Mouse (Mus musculus) intestine, postnatal 0 days (tissue): ENCODE results near the gene Snx1. TPM values are rescaled to one million over a fixed set of nuclear protein-coding genes. Genes with fewer than 3 reads are reported as not detected.
A peak's percentile ranks its signal among the peaks of the same experiment; 100 is the strongest.

Experiments
- ATAC-seq: fragments of 200-750 bp; cut with Nextera tagmentation; 2 replicates; pipeline ENCODE4 v1.8.0; 2017; ENCODE audit warnings: mild to moderate bottlenecking, moderate TSS enrichment, moderate library complexity
- H3K27ac ChIP-seq: fragments of 300-500 bp; sonication (generic); 2 replicates; pipeline ENCODE4 v1.5.1; 2014; ENCODE audit warnings: mild to moderate bottlenecking, low read depth, low read length, moderate library complexity
- H3K27me3 ChIP-seq: fragments of 300-500 bp; sonication (generic); replicated peaks from 2 replicates; pipeline ENCODE4 v1.6.1; 2014; ENCODE audit warnings: low read length, mixed read lengths; ENCODE audit not compliant: control insufficient read depth, insufficient read depth
- H3K36me3 ChIP-seq: fragments of 300-500 bp; sonication (generic); 2 replicates; pipeline ENCODE4 v1.6.1; 2014; ENCODE audit warnings: mild to moderate bottlenecking, moderate library complexity; ENCODE audit not compliant: control insufficient read depth, insufficient read depth
- H3K4me1 ChIP-seq: fragments of 300-500 bp; sonication (generic); replicated peaks from 2 replicates; pipeline ENCODE4 v1.6.1; 2014; ENCODE audit warnings: antibody characterized with exemption, low read length, mixed read lengths; ENCODE audit not compliant: control insufficient read depth, insufficient read depth
- H3K4me2 ChIP-seq: fragments of 300-500 bp; sonication (generic); replicated peaks from 2 replicates; pipeline ENCODE4 v1.6.1; 2014; ENCODE audit warnings: low read depth, mild to moderate bottlenecking, moderate library complexity
- H3K4me3 ChIP-seq: fragments of 300-500 bp; sonication (generic); 2 replicates; pipeline ENCODE4 v1.5.1; 2014; ENCODE audit warnings: low read depth, low read length
- H3K9ac ChIP-seq: fragments of 300-500 bp; sonication (generic); 2 replicates; pipeline ENCODE4 v1.6.1; 2014; ENCODE audit warnings: mild to moderate bottlenecking, low read depth, low read length
- H3K9me3 ChIP-seq: fragments of 300-500 bp; sonication (generic); 2 replicates; pipeline ENCODE4 v1.6.1; 2016; ENCODE audit warnings: mixed run types; ENCODE audit not compliant: control insufficient read depth
- CTCF ChIP-seq: sonication (generic); IDR thresholded peaks from 2 replicates; pipeline ENCODE4 v1.5.1; 2016; ENCODE audit warnings: low read depth, mild to moderate bottlenecking, control low read depth, antibody characterized with exemption, moderate library complexity
- WGBS: fragments of 180-500 bp; shearing (Covaris S2); extraction: QIAGEN DNeasy Blood & Tissue Kit; methylation state at CpG from one replicate; pipeline ENCODE4 v1.1.7; 2014; 5-methylcytosine and 5-hydroxymethylcytosine counted together
- polyA plus RNA-seq: library from polyadenylated mRNA; unstranded; fragments of >200 nt; fragmentation: Nextera tagmentation; extraction: Ambion mirVana; gene quantifications from 2 replicates; pipeline ENCODE4 v1.2.1, GENCODE M21; 2015

Snx1 gene
- polyA plus RNA-seq, 1 experiment from 2014 or later = 122 TPM

- Histone ChIP-seq H3K4me2 (peak overlapping the region; percentile 87), H3K9ac (peak overlapping the region; percentile 80), H3K9me3 (no peaks in the 10 kb centered on the region), H3K27ac (no peak overlapping the region), H3K36me3 (peaks cover 35% of the 10 kb centered on the region), H3K4me3 (peak overlapping the region; percentile 83), H3K27me3 (no peaks in the 10 kb centered on the region), H3K4me1 (0 out of 2 replicates have a peak, but pooled peaks cover 9% of the 10 kb centered on the region)
- no peak for ATAC-seq
- TF ChIP-seq CTCF = no peak
- 11% methylated on average over 4 of the region's 4 CpGs for WGBS
Measured at GRCm38 (mm10) chr9:66060986-66061385, 65.4 kb downstream of the Snx1 start.

DNA sequence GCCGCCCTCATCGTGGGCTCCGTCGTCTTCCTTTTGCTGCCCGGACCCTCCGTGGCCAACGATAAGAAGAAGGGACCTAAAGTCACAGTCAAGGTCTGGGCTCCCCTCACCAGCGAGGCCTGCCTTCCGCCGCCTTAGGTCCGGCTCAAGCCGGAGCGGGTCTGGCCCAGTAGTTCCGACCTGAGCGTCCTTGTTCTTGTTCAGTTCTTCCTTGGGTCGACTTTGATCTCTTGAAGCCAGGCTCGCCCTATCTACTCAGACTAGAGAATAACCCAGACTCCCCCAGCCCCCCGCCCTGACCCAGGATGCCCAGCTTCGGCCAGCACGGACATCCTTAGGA is 66.1 kb downstream of the Snx1 start:
- Histone ChIP-seq H3K4me2 (peak overlapping the region; percentile 87), H3K36me3 (peaks cover 28% of the 10 kb centered on the region), H3K9ac (peak overlapping the region; percentile 80), H3K4me3 (peak overlapping the region; percentile 83), H3K4me1 (0 out of 2 replicates have a peak, but pooled peaks cover 9% of the 10 kb centered on the region), H3K27me3 (no peaks in the 10 kb centered on the region), H3K27ac (peak overlapping the region; percentile 78), H3K9me3 (no peaks in the 10 kb centered on the region)
- peak; percentile 74 for ATAC-seq
- TF ChIP-seq CTCF = no peak
- under 1% methylated on average over 20 of the region's 20 CpGs for WGBS

- under 1% methylated on average over 51 of the region's 51 CpGs for WGBS
- H3K9ac ChIP-seq = peak within 1 kb of the TSS; percentile 80
- no peaks in the 10 kb centered on the region for H3K9me3 ChIP-seq
- H3K36me3 ChIP-seq = peaks cover 25% of the 10 kb centered on the region
- peak; percentile 97 for ATAC-seq
- peak; percentile 62 for TF ChIP-seq CTCF
- H3K27ac ChIP-seq = peak within 1 kb of the TSS; percentile 78
- no peaks in the 10 kb centered on the region for H3K27me3 ChIP-seq
- H3K4me1 ChIP-seq = 0 out of 2 replicates have a peak, but pooled peaks cover 9% of the 10 kb centered on the region
- H3K4me3 ChIP-seq = peak within 1 kb of the TSS; percentile 83
- peak within 1 kb of the TSS; percentile 87 for H3K4me2 ChIP-seq
Measured at GRCm38 (mm10) chr9:66059583-66060307, 66.6 kb downstream of the Snx1 start, which contains the start of gene Ppib. TSS of gene Ppib (plus strand) at chr9:66060222.

DNA sequence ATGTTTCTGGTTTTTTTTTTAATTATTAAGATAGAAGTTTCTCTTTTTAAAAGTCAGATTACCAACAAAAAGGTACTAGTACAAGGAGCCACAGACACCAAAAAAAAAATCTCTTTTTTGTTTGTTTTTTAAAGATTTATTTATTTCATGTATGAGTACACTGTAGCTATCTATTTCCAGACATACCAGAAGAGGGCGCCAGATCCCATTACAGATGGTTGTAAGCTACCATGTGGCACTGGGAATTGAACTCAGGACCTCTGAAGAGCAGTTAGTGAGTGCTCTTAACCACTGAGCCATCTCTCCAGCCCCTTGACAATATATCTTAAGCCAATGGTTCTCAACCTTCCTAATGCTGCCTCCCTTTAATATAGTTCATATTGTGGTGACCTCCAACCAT is 72.8 kb downstream of the Snx1 start:
- peak; percentile 41 for TF ChIP-seq CTCF
- no peak overlapping the region for H3K27ac ChIP-seq
- 44% methylated on average over 1 of the region's 1 CpGs for WGBS

DNA sequence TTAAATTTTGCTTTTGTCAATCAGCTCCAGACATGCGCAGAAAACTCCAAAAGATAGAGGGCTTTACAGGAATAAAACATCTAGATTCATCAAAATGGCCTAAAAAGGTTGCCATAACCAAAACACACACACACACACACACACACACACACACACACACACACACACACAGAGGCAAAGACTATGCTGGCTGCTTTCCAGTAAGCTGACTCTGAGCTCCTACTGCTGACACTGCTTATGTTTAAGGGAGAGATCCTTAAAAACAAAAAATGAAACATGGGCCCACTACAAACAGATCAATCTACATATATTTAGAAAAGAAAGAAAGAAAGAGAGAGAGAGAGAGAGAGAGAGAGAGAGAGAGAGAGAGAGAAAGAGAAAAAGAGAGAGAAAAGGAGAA is 73.7 kb downstream of the Snx1 start:
- no peak overlapping the region for H3K9ac ChIP-seq
- no peak for ATAC-seq
- H3K36me3 ChIP-seq = no peaks in the 10 kb centered on the region
- no peak overlapping the region for H3K27ac ChIP-seq
- H3K4me1 ChIP-seq = no peaks in the 10 kb centered on the region
- H3K27me3 ChIP-seq = no peaks in the 10 kb centered on the region
- no peak for TF ChIP-seq CTCF
- H3K4me2 ChIP-seq = no peak overlapping the region
- 93% methylated on average over 1 of the region's 1 CpGs for WGBS
- no peak overlapping the region for H3K4me3 ChIP-seq
- no peaks in the 10 kb centered on the region for H3K9me3 ChIP-seq

More for the DNA sequence above, 72.8 kb downstream of the Snx1 start:
- Histone ChIP-seq H3K9me3 (no peaks in the 10 kb centered on the region), H3K9ac (no peak overlapping the region), H3K36me3 (no peaks in the 10 kb centered on the region), H3K4me2 (no peak overlapping the region), H3K4me1 (no peaks in the 10 kb centered on the region), H3K27me3 (no peaks in the 10 kb centered on the region), H3K4me3 (no peak overlapping the region)
- ATAC-seq = no peak

DNA sequence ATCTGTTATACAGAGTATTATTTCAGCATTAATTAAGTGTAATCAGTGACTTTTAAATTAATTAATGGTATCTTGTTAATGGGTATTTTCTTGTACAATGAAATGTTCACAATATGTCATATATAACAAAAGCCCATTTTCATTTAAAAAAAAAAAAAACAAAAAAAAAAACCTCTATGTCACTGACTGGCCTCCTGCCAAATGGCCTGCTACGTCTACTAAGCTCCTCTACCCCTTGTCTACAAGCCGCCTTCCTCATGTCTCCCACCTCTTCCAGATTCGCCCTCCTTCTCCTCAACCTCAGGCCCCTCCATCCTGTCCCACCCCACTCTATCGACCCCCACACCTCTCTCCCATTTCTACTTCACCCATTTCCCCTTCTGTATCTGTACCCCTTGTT is 74.9 kb downstream of the Snx1 start:
- Histone ChIP-seq H3K9me3 (no peaks in the 10 kb centered on the region), H3K4me3 (no peak overlapping the region), H3K4me1 (no peaks in the 10 kb centered on the region), H3K9ac (no peak overlapping the region), H3K27ac (no peak overlapping the region), H3K27me3 (no peaks in the 10 kb centered on the region), H3K36me3 (no peaks in the 10 kb centered on the region), H3K4me2 (no peak overlapping the region)
- TF ChIP-seq CTCF = no peak
- 67% methylated on average over 4 of the region's 4 CpGs for WGBS
- ATAC-seq = no peak
